Mouse (Mus musculus): ENCODE results near the gene Maml3.

- TF ChIP-seq CTCF (IDR thresholded peaks at IDR 0.05; ENCODE audit: low read depth), result no peak
- TF ChIP-seq EP300 (IDR thresholded peaks at IDR 0.05; ENCODE audit: low read depth), result no peak
These were observed 89.3 kb downstream of the Maml3 start for GRCm38 (mm10) chr3:52015556-52015955.
